Mouse (Mus musculus) midbrain, embryonic 16.5 days (tissue): ENCODE measurements around the gene Mllt10. TPM values are rescaled to one million over a fixed set of nuclear protein-coding genes. Genes with fewer than 3 reads are reported as not detected.

Experiments
- ATAC-seq: fragments of 200-750 bp; cut with Nextera tagmentation; 2 replicates; pipeline ENCODE4 v1.8.0; 2017; ENCODE audit warnings: moderate TSS enrichment
- H3K27ac ChIP-seq: fragments of 300-500 bp; sonication (generic); 2 replicates; pipeline ENCODE4 v1.5.1; 2014; ENCODE audit warnings: mild to moderate bottlenecking, low read length, mixed read lengths
- H3K27me3 ChIP-seq: fragments of 300-500 bp; sonication (generic); 2 replicates; pipeline ENCODE4 v1.6.1; 2014; ENCODE audit warnings: low read depth, low read length, mixed read lengths; ENCODE audit not compliant: control insufficient read depth, insufficient read depth
- H3K36me3 ChIP-seq: fragments of 300-500 bp; sonication (generic); 2 replicates; pipeline ENCODE4 v1.6.1; 2014; ENCODE audit warnings: mild to moderate bottlenecking, low read length, moderate library complexity, mixed read lengths; ENCODE audit not compliant: control insufficient read depth, insufficient read depth
- H3K4me1 ChIP-seq: fragments of 300-500 bp; sonication (generic); 2 replicates; pipeline ENCODE4 v1.6.1; 2014; ENCODE audit warnings: mild to moderate bottlenecking, low read length, mixed read lengths; ENCODE audit not compliant: control insufficient read depth, insufficient read depth
- H3K4me2 ChIP-seq: fragments of 300-500 bp; sonication (generic); 2 replicates; pipeline ENCODE4 v1.6.1; 2014; ENCODE audit warnings: mild to moderate bottlenecking, low read length, mixed read lengths
- H3K4me3 ChIP-seq: fragments of 300-500 bp; sonication (generic); 2 replicates; pipeline ENCODE4 v1.5.1; 2014; ENCODE audit warnings: low read depth, mild to moderate bottlenecking, low read length, moderate library complexity, mixed read lengths
- H3K9ac ChIP-seq: fragments of 300-500 bp; sonication (generic); 2 replicates; pipeline ENCODE4 v1.6.1; 2014; ENCODE audit warnings: low read depth, low read length, mixed read lengths
- H3K9me3 ChIP-seq: fragments of 300-500 bp; sonication (generic); replicated peaks from 2 replicates; pipeline ENCODE4 v1.6.1; 2014; ENCODE audit warnings: mild to moderate bottlenecking, low read length, mixed read lengths; ENCODE audit not compliant: control insufficient read depth, poor library complexity, severe bottlenecking
- WGBS: fragments of 180-500 bp; shearing (Covaris S2); extraction: QIAGEN DNeasy Blood & Tissue Kit; methylation state at CpG from one replicate; pipeline ENCODE4 v1.1.7; 2014; 5-methylcytosine and 5-hydroxymethylcytosine counted together
- microRNA-seq: library from miRNA; unstranded; fragments of <30 nt; microRNA quantifications from one replicate; pipeline ENCODE4, GENCODE M21; 2017
- polyA plus RNA-seq: library from polyadenylated mRNA; unstranded; fragments of >200 nt; fragmentation: Nextera tagmentation; extraction: Ambion mirVana; gene quantifications from 2 replicates; pipeline ENCODE4 v1.2.1, GENCODE M21; 2015

The Mllt10 gene
- polyA plus RNA-seq, 1 experiment from 2014 or later, result 43.7 TPM

GRCm38 (mm10) chr2:18229279-18229678 lies 174.2 kb downstream of the Mllt10 start:
- no peak overlapping the region for H3K4me2 ChIP-seq
- no peak overlapping the region for H3K4me3 ChIP-seq
- H3K9ac ChIP-seq, result no peak overlapping the region
- no peak overlapping the region for H3K27ac ChIP-seq
- H3K9me3 ChIP-seq, result no peaks in the 10 kb centered on the region
- H3K27me3 ChIP-seq, result no peaks in the 10 kb centered on the region
- peaks cover 11% of the 10 kb centered on the region for H3K4me1 ChIP-seq
- 23% methylated on average over 2 of the region's 2 CpGs for WGBS
- no peak for ATAC-seq
- no peaks in the 10 kb centered on the region for H3K36me3 ChIP-seq

- Histone ChIP-seq H3K27ac (no peak overlapping the region), H3K4me1 (peaks cover 12% of the 10 kb centered on the region), H3K9me3 (no peaks in the 10 kb centered on the region), H3K36me3 (no peaks in the 10 kb centered on the region), H3K4me2 (no peak overlapping the region), H3K9ac (no peak overlapping the region), H3K4me3 (no peak overlapping the region), H3K27me3 (no peaks in the 10 kb centered on the region)
- WGBS, result 82% methylated on average over 4 of the region's 4 CpGs
- ATAC-seq, result no peak
Measured at GRCm38 (mm10) chr2:18231143-18231542, 176.1 kb downstream of the Mllt10 start.

GRCm38 (mm10) chr2:18232883-18233567 lies 178.0 kb downstream of the Mllt10 start:
- H3K9ac ChIP-seq, result 0 out of 2 replicates have a peak overlapping the region, but pooled peaks have one; percentile 16
- no peak overlapping the region for H3K4me3 ChIP-seq
- H3K9me3 ChIP-seq, result no peaks in the 10 kb centered on the region
- no peaks in the 10 kb centered on the region for H3K36me3 ChIP-seq
- ATAC-seq, result peak; percentile 73
- peak overlapping the region; percentile 33; the same call in 1 of the 2 replicates for H3K27ac ChIP-seq
- WGBS, result 2% methylated on average over 5 of the region's 5 CpGs
- H3K4me2 ChIP-seq, result no peak overlapping the region
- no peaks in the 10 kb centered on the region for H3K27me3 ChIP-seq
- H3K4me1 ChIP-seq, result peaks cover 12% of the 10 kb centered on the region

- Histone ChIP-seq H3K36me3 (no peaks in the 10 kb centered on the region), H3K4me3 (no peak overlapping the region), H3K9me3 (no peaks in the 10 kb centered on the region), H3K27me3 (no peaks in the 10 kb centered on the region), H3K27ac (no peak overlapping the region), H3K9ac (no peak overlapping the region), H3K4me2 (no peak overlapping the region), H3K4me1 (peaks cover 12% of the 10 kb centered on the region)
- WGBS, result 96% methylated on average over 5 of the region's 5 CpGs
- no peak for ATAC-seq
Measured at GRCm38 (mm10) chr2:18235524-18235923, 180.5 kb downstream of the Mllt10 start.

GRCm38 (mm10) chr2:18249224-18249623 lies 194.2 kb downstream of the Mllt10 start:
- H3K36me3 ChIP-seq, result peaks cover 10% of the 10 kb centered on the region
- WGBS, result 97% methylated on average over 3 of the region's 3 CpGs
- no peak for ATAC-seq
- H3K27ac ChIP-seq, result no peak overlapping the region
- no peak overlapping the region for H3K9ac ChIP-seq
- H3K4me2 ChIP-seq, result no peak overlapping the region
- no peaks in the 10 kb centered on the region for H3K27me3 ChIP-seq
- H3K4me3 ChIP-seq, result no peak overlapping the region
- H3K9me3 ChIP-seq, result no peaks in the 10 kb centered on the region
- H3K4me1 ChIP-seq, result no peaks in the 10 kb centered on the region

Small RNA genes lying within 50 kb of the gene (microRNA-seq; reads per million reads assigned to microRNA genes)
- not detected for gene Gm23638
- 7.6 reads per million, percentile 29 among the genes with 10 or more reads in this experiment for gene Mir7655

Other genes starting within 250 kb of the Mllt10 start
- not detected in 2 replicates for gene H2al2a, start 58.3 kb upstream of the Mllt10 start, polyA plus RNA-seq
- gene A930004D18Rik, start 17.5 kb upstream of the Mllt10 start, polyA plus RNA-seq, result 7.5 and 10.8 TPM in 2 replicates
- 5.0 and 7.4 TPM in 2 replicates for gene Skida1, start 6.2 kb upstream of the Mllt10 start, polyA plus RNA-seq